Mouse (Mus musculus) liver, postnatal 0 days (tissue): ENCODE data around the gene C130032M10Rik.

Source experiments
- CTCF ChIP-seq: sonication (generic); IDR thresholded peaks from 2 replicates; pipeline ENCODE4 v1.5.1; 2016; ENCODE audit warnings: antibody characterized with exemption, low read depth
- EP300 ChIP-seq: IDR thresholded peaks from 2 replicates; pipeline ENCODE4 v1.6.1; 2016; ENCODE audit warnings: antibody characterized with exemption, low read depth, mild to moderate bottlenecking

DNA sequence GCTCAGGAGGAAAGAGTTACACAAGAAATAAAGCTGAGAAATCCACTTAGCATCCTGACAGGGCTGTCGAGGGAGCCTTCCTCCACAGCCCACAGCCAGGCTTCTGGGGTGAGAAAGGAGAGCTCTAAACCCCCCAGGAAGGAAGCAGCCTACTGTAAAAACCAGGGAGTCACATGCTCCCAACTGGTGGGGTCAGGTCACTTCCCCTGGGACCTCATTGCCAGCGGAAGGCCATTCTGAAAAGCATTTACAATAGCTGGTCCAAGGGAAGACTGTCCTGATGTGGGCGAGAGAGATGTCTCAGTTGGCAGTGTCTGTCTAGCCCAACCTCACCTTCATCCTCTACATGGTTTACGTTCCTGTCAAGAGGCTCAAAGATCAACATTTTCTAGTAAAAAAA, 33.0 kb downstream of the C130032M10Rik start:
- no peak for TF ChIP-seq EP300
- no peak for TF ChIP-seq CTCF
